Mouse (Mus musculus) gastrocnemius, postnatal 25 days (tissue): Measurements from ENCODE around the gene Tex36. TPM values are rescaled to one million over a fixed set of nuclear protein-coding genes. Genes with fewer than 3 reads are reported as not detected.

Experiments
- DNase-seq: peaks from one replicate; pipeline ENCODE4 v3.0.0; 2022
- total RNA-seq, 2 experiments: library from RNA; stranded (reverse); gene quantifications; 1 replicate in 1 of 2; 2 replicates in 1 of 2; pipeline ENCODE4 v1.2.3; 2021

Gene Tex36
- total RNA-seq, 2 experiments from 2014 or later = not detected

DNA sequence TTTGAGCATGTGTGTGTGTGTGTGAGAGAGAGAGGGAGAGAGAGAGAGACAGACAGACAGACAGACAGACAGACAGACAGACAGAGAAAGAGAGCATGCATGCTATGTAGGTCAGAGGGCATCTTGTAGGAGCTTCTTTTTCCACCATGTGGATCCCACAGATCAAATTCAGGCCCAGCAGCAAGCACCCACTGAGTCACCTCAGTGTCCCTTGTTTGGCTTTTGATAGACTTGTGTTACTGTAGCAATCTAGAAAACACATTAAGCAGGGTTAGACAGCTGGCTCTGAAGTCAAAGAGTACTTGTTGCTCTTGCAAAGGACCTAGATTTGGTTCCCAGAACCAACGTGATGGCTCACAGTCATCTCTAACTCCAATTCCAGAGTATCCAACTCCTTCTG is 10.2 kb downstream of the Tex36 start:
- no peak for DNase-seq

- no peak for DNase-seq
Observed at GRCm38 (mm10) chr7:133583216-133583615, 18.7 kb downstream of the Tex36 start.

GRCm38 (mm10) chr7:133580296-133580640 is 21.7 kb downstream of the Tex36 start:
- DNase-seq = no peak

- no peak for DNase-seq
Observed at GRCm38 (mm10) chr7:133579491-133580295, 22.3 kb downstream of the Tex36 start.

DNA sequence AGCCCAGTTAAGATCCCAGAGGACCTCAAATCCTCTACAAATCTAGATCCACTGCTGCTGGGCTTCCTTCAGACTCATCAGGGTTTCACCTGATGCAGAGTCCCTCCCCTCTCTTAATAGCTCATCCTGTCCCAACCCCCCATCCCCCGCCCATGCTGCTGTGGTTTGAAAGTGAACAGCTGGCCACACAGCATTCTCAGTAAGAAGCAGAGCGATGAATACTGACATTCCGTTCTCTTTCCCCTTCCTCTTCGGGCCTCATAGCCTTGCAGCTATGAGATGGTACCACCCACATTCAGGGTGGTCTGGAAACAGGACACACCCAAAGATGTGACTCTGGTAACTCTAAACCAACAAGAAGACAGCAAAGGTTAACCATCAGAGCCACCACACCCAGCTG is 25.1 kb downstream of the Tex36 start:
- DNase-seq = no peak

DNA sequence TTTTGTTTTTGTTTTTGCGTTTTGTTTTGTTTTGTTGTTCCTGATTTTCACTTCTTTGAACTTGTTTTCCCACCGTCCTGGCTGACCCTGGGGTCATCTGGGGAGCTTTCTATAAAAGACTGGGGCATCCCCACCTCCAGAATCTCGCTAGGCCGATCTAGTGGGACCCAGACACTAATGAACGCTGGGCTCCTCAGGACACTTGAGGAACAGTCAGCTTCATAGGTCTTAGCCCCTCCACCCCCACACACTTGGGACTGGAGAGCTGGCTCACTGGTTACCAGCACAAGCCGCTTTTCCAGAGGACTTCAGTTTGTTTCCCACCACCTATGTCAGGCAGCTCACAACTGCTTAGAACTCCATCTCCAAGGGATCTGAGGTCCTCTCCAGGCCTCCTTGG is 25.7 kb downstream of the Tex36 start:
- DNase-seq = no peak

DNA sequence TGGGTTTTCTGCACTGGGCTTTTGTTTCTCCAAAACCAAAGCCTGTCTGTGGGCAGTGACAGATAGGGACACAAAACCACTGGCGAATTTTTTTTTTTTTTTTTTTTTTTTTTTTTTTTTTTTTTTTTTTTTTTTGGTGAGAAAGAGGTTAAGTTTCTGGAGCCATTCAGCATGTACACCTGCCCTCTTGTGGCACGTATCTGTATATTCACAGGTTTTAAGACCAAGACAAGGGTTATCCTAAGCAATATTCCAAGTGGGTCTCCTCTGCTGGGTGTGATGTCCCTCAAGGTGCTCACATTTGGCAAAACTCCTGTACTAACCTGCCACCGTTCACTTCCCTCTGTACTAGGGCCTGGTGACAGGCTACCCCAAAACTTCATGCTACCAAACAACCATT is 30.0 kb downstream of the Tex36 start:
- no peak for DNase-seq

- DNase-seq = no peak
Observed at GRCm38 (mm10) chr7:133569194-133569880, 32.6 kb downstream of the Tex36 start.

DNA sequence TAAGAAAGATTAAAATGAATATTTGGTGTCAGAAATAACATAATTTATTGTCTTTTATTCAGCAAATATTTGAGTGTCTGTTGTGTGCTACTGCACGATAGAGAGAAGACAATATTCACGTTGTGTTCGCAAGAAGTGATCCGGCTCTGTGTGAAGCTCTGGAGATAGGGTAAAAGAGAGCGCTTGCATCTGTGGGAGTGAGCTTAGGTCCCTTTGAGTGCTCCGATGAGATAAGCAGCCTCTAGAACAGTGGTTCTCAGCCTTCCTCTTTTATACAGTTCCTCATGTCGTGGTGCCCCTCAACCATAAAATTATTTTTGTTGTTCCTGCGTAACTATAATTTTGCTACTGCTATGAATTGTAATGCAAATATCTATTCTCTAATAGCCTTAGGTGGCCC is 37.4 kb downstream of the Tex36 start:
- no peak for DNase-seq

DNA sequence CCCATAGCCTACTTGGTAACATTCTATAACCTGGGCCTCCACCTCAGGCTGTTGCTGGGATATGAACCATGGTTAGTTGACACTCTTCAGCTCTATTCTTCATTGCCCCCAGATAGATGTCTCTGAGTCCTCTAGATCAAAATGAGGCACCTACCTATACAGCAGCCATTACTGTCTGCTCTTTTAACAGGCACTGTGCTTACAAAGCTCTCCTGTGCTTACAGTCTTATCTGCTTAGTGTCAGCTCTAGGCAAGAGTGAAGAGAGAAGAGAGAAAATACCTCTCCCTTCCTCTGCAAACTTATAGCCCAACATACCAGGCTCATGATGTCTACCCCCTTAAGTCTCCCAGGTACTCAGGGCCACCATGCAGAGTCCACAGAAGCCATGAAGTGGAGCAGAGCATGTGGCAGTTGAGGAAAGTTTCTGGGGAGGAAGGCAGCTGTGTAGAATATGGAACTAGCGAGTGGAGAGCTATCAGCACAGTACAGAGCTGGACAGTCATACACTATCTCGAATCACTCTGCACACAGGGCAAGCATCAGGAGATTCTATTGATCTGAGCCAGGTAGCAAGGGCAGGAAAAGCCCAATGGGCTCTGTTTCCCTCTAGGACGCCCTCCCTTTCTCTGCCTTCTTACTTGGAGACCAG is 38.7 kb downstream of the Tex36 start:
- DNase-seq = no peak

DNA sequence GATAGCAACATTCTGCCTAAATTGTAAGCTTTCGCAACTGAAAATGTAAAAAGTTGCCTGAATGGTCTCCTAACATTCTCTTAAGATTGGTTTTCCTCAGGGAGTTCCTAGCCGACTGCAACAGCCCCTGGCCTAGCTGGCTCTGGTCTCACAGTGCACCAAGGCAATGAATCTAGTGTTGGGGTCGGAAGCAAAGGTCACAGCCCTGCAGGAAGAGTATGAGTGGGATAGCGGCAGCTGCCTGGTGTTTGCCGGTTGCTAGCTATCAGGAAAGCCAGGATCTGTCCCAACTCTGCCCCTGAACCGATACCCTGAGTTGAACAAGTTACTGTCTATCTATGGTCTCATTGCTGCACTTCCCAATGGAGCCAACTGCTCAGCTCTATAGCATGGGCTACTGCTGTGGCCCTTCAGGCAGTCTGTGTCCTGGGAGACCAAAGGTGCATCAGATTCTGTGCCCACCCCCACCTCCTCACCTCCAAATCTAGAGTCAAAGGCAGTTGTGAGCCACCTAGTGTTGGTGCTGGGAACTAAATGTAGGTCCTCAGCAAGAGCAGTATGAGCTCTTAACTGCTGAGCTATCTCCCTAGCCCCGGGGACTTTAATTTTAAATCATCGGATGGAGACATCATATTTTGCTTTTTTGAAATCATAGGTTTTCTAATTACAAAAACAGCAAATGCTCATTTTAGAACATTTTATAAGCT is 46.0 kb downstream of the Tex36 start:
- DNase-seq = no peak

DNA sequence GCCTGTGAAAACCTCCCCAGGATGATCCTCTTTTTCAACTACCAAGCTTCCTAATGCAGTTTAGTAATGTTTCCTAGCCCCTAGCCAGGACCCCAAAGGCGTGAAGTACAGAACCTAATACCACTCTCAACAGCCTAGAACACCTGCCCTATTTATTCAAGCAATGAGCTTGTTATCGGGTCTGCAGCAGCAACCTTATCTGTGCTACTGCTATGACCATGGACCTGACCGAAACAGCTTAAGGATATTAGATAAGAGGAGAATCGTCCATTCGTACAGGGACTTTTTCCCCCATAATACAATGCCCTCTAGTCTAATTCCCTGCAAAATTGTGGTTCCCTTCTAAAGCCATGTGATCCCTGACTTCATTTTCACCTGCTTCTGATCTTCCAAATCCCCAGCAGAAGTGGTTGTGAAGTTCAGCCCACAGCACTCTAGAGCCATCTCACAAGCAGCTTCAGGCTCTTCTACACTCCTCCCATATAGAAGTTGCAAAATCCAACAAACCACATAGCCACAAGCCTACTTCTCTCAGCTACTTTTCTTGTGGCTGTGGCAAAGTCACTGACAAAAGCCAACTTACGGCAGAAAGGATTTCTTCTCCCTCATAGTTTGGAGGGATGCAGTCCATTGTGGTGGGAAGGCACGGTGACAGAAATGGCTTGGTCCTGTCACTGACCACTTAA is 49.5 kb downstream of the Tex36 start:
- no peak for DNase-seq

DNA sequence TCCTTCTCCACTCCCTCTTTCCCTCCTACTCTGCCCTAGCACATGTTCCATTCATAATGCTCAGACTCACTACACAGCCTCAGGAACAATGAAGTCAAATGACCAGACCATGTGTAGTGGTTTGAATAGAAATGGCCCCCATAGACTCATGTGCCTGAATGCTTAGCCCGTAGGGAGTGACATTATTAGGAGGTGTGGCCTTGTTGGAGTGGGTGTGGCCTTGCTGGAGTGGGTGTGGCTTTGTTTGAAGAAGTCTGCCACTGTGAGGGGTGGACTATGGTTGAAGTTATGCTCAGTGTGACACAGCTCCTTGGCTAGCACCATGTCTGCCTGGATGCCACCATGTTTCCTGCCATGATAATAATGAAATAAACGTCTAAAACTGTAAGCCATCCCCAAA is 51.0 kb downstream of the Tex36 start:
- DNase-seq = no peak

DNA sequence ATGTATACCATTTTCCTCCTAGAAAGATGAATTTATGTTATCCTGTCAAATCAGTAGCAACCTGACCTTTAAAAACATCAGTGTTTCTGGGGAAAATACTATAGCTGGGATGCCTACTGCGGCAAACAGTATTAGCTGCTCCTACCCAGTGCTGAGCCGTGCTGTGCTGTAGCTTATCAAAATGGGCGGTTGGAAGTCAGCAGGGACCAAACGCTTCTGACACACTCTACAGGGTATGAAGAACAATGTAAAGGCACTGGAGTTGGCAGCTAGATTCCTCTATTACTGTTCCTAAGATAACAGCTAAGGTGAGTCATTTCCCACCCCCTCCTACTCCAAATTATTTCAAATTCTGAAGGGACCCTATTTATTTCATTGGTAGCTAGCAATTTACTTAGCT is 53.5 kb downstream of the Tex36 start:
- DNase-seq = no peak

GRCm38 (mm10) chr7:133545631-133546030 is 56.3 kb downstream of the Tex36 start:
- DNase-seq = no peak

DNA sequence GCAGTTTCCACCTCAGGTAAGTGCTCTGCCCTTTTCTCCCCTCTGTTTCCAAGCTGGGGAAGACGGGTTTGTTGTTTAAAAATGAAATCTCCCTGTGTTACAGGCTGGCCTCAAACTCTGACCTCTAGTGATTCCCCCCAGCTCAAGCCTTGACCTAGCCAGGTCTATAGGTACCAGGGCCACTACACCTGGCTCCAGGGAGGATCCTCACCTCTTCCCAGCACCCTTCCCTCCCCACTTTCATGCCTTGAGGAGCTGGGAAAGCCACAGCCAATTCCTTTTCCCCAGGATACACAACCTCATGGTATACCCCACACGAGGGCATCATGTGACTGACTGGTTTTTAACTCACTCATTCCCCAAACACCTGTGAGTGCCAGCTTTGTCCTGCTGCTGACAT is 57.0 kb downstream of the Tex36 start:
- no peak for DNase-seq

DNA sequence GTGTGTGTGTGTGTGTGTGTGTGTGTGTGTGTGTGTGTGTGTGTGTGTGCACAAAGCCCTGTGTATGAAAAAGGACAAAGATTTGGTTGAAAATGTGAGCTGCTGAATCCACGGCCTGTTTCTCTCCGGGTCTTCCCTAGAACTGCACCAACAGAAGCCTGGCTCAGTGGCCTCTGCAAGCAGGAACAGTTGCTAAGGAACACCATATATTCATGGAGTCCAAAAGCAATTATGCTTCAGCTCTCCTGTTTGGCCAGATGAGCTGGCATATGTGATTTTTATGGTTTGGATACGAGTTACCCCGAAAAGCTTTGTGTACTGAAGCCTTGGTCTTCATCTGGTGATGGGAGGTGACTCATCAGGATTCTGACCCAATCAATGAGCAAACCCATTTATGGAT is 58.8 kb downstream of the Tex36 start:
- no peak for DNase-seq

- DNase-seq = no peak
Observed at GRCm38 (mm10) chr7:133537366-133537765, 64.6 kb downstream of the Tex36 start.
